Mouse (Mus musculus) v-Abl transformed pro-B cells (cell line): ENCODE measurements around the gene Enox1.

Experiments
- in situ Hi-C, 2 experiments: fragments of 400-800 bp; cut with MboI; formaldehyde crosslinking; loops; one replicate each; pipeline ENCODE4 v1.15.1; 2025; ENCODE audit not compliant: unreplicated experiment in 2 of 2

The Enox1 gene

GRCm38 (mm10) chr14:77596216-77597175 lies 439.9 kb downstream of the Enox1 start:
- in situ Hi-C loops = no loop called here

GRCm38 (mm10) chr14:77599016-77599704 lies 442.6 kb downstream of the Enox1 start:
- in situ Hi-C loops = no loop called here

GRCm38 (mm10) chr14:77600773-77601172 lies 444.2 kb downstream of the Enox1 start:
- in situ Hi-C loops = no loop called here

- in situ Hi-C loops = no loop called here
Measured at GRCm38 (mm10) chr14:77601446-77601845, 444.9 kb downstream of the Enox1 start.

GRCm38 (mm10) chr14:77608182-77608839 lies 451.7 kb downstream of the Enox1 start:
- in situ Hi-C loops = no loop called here

- in situ Hi-C loops = no loop called here
Measured at GRCm38 (mm10) chr14:77615201-77615600, 458.6 kb downstream of the Enox1 start.

GRCm38 (mm10) chr14:77617250-77617649 lies 460.7 kb downstream of the Enox1 start:
- in situ Hi-C loops = no loop called here

GRCm38 (mm10) chr14:77618131-77618805 lies 461.7 kb downstream of the Enox1 start:
- in situ Hi-C loops = no loop called here

- in situ Hi-C loops = no loop called here
Measured at GRCm38 (mm10) chr14:77621473-77622264, 465.1 kb downstream of the Enox1 start.

- in situ Hi-C loops = no loop called here
Measured at GRCm38 (mm10) chr14:77626557-77627507, 470.3 kb downstream of the Enox1 start.

- in situ Hi-C loops = no loop called here
Measured at GRCm38 (mm10) chr14:77632466-77633171, 476.1 kb downstream of the Enox1 start.

- in situ Hi-C loops = no loop called here
Measured at GRCm38 (mm10) chr14:77633172-77633542, 476.6 kb downstream of the Enox1 start.

GRCm38 (mm10) chr14:77636931-77637330 lies 480.4 kb downstream of the Enox1 start:
- in situ Hi-C loops = no loop called here

- in situ Hi-C loops = no loop called here
Measured at GRCm38 (mm10) chr14:77638148-77638547, 481.6 kb downstream of the Enox1 start.

- in situ Hi-C loops = no loop called here
Measured at GRCm38 (mm10) chr14:77638616-77639015, 482.1 kb downstream of the Enox1 start.

GRCm38 (mm10) chr14:77639586-77639985 lies 483.0 kb downstream of the Enox1 start:
- in situ Hi-C loops = no loop called here

GRCm38 (mm10) chr14:77642314-77642713 lies 485.8 kb downstream of the Enox1 start:
- in situ Hi-C loops = no loop called here

- in situ Hi-C loops = no loop called here
Measured at GRCm38 (mm10) chr14:77646196-77646595, 489.6 kb downstream of the Enox1 start.
